Mouse (Mus musculus) liver, adult 2 months (tissue): Measurements from ENCODE around the gene Fut11.

Experiments
- CTCF ChIP-seq: fragments of 200-500 bp; IDR thresholded peaks from 2 replicates; pipeline ENCODE4 v1.5.1; 2011; ENCODE audit warnings: low read depth, low read length, control low read depth
- POLR2A ChIP-seq: fragments of 200-500 bp; IDR thresholded peaks from 2 replicates; pipeline ENCODE4 v1.6.1; 2011; ENCODE audit warnings: low read length, control low read depth; ENCODE audit not compliant: insufficient read depth; ENCODE audit errors: extremely low read depth

DNA sequence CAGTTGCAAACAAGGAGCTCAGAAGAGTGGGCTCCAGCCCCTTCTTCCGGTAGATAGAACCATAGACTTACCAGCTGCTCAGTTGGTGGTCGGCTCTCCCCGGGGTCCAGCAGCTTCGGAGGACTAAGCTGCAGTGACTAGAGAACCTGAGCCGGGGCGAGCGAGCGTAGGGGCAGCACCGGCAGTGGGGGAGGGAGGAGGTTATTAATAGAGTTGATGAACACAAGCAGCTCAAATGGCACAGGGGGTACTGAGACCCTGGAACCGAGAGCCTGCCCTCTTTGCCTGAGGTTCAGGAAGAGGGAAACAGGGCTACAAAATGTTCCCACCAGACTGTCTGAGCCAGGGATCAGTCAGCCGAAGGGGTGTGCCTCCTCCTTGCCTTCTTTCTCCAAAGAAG, 38.4 kb upstream of the Fut11 start, which contains the start of gene Myoz1:
- no peak for TF ChIP-seq CTCF
- no peak for TF ChIP-seq POLR2A
